Mouse (Mus musculus): ENCODE measurements around the gene Gm28048.

Gm28048 gene

DNA sequence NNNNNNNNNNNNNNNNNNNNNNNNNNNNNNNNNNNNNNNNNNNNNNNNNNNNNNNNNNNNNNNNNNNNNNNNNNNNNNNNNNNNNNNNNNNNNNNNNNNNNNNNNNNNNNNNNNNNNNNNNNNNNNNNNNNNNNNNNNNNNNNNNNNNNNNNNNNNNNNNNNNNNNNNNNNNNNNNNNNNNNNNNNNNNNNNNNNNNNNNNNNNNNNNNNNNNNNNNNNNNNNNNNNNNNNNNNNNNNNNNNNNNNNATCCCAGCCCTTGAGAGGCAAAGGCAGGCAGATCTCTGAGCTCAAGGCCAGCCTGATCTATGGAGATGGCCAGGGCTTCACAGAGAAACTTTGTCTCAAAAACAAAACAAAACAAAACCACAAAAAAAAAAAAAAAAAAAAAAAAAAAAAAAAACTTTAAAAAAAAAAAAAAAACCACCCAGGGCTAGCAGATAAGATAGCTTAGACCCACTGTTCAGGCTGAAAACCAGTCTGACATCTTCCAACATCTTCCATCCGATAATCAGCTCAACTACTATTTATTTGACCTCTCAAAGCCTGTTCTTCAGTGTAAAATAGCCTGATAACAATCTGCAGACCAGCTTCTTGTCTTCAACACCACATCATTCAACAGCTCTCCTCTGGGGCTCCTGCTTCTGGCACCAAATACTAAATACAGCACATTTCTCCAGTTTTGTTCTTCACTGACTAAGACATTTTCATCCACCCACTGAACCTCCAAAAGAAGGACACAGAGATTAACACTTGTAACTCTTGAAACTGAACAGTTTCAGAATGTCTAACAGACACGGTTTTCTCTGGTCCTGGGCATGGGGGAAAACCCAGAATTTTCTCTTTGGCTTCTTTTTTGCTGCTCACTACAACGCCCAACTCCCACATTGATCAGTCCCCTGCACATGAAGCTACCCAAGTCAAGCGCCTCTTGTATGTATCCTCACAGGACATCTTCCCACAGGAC, 136.9 kb downstream of the Gm28048 start:
- peak in 1 of 2 experiments; percentile 41 for DNase-seq (ENCODE audit: low spot score in 2 of 2)

GRCm38 (mm10) chr11:22839456-22839855, 142.4 kb downstream of the Gm28048 start:
- no peak for DNase-seq (ENCODE audit: low spot score in 2 of 2)

DNA sequence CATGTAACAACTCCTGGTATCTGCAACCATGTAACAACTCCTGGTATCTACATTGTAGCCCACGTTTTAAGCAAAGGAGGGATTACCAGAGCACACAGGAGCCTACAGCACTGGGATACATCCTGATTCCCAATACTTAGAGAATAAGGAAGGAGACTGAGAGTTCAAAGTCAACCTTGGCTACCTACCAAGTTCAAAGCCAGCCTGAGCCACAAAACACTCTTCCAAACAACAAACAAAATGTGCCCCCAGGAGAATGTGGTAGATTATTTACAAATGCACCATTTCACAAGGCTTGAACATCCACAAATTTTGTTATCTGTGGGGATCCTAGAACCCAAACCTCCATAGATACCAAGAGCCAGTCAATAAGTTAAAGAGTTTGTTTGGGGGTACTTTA, 143.5 kb downstream of the Gm28048 start:
- no peak for DNase-seq (ENCODE audit: low spot score in 2 of 2)

DNA sequence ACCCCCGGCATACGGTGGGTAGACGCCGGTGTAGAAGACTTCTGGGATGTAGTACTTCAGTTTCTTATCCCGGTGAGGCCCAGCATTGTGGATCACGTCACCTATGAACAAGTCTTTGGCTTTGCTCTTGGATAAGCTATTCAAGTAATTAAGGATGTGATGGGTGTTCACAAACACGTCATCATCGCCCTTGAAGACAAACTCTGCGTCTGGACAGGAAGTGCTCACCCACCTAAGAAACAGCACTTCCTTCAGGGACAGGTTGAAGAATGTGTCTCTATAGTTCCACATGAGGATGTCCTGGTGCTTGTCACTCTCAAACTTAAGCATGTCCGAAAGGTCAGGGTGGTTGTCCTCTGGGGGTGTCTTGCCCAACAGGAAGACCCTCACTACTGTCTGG, 145.6 kb downstream of the Gm28048 start:
- DNase-seq (ENCODE audit: low spot score in 2 of 2), result no peak

GRCm38 (mm10) chr11:22832600-22832999, 149.3 kb downstream of the Gm28048 start:
- DNase-seq (ENCODE audit: low spot score in 2 of 2), result no peak

DNA sequence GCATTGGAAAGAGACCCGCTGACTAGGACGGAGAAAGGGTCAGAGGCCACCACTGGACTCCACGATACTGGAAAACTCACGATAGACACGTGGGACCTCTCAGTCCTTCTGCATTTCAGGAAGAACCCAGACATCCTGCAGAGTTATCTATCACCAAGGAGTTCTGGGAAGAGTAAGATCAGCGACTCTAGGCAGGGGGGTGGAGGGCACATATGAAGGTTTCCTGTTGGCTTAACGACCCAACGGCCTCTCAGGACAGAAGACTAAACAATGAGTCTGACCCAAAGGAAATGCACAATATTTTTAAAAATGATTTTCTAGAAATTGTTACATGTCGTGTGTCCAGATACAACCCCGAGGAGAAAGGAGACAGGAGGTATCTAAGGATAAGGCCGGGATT, 150.0 kb downstream of the Gm28048 start:
- no peak for DNase-seq (ENCODE audit: low spot score in 2 of 2)

DNA sequence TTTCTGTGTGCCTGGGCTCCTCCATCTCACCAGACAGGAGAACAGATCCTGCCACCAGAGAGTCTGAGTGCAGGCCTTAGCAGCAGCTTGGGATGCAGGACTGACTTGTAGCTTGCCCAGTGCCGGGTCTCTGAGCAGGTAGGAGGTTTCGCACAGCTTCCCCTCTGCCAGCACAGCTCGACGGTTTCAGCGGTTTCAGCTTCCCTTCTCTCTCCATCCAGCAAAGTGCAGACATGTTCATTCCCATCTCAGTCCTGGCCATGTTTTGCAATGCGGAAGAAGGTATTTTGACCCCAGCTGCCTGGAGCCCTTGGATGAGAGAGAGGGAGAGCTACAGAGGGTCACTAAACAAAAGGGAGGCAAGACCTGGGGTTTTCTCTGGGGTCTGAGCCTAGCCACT, 151.2 kb downstream of the Gm28048 start:
- no peak for DNase-seq (ENCODE audit: low spot score in 2 of 2)

- no peak for DNase-seq (ENCODE audit: low spot score in 2 of 2)
These were observed 151.7 kb downstream of the Gm28048 start for GRCm38 (mm10) chr11:22830179-22830611.

DNA sequence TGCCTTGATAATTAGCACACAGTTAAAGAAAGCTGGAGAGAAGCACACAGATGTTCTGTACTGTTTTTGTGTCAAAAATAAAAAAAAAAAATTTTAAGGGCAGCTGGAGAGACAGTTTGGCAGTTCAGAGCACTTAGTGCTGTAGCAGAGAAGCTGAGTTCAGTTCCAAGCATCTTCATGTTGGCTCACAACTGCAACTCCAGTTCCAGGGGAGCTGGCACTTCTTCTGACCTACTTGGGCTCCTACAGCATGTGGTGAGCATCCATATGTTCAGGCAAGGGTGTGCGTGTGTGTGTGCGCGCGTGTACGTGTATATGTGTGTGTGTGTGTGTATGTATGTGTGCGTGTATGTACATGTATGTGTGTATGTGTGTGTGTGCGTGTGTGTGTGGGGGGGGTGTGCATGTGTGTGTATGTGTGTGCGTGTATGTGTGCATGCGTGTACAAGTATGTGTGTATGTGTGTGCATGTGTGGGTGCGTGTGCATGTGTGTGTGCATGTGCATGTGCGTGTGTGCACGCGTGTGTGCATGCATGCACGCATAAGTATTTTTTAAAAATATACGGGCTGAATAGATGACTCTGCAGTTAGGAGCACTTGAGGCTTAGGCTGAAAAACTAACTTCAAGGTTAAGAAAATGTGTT, 152.8 kb downstream of the Gm28048 start:
- peak in 1 of 2 experiments; percentile 34 for DNase-seq (ENCODE audit: low spot score in 2 of 2)

DNA sequence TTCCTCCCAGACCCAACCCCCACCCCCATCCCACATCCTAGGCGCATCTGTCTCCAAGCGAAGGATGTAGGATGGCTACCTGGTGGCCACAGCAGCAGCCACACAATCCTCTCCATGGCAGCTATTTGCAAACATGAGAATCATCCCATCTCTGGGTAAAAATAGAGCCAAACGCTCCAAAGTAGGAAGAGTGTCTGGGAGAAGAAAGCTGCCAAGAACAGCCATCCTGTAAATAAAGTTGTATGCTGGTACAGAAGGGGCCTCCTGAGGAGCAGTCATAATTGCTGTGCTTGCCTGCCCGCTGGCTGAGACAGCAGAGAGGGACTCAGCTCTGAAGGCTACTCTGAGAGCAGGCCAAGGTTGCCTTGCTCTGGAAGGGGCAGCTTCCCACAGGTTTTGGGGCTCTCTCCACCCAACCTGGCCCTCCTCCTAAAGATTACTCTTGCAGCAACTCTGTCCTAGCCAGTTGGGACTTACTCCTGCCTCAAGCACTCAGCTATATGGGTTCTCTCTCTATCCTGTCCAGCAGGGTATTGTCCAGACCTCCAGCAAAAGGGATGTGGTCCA, 154.3 kb downstream of the Gm28048 start:
- DNase-seq (ENCODE audit: low spot score in 2 of 2), result no peak

DNA sequence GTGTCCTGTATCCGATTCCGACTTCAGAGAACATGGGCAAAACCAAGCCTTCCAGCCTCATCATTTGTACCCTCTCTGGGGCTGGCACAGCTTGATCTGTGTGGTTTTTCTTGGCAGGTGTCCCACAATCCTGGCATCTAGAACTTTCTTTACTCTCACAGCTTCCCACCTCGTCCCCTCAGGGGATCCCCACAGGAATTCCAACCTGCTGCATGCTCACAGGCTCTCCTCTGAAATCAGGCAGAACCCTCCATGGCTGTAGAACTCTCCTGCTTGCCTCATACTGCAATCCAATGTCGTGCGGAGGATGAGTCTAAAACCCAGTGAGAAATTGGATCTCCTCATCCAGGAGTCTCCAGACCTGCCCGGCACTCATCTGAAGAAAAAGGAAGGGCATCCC, 155.2 kb downstream of the Gm28048 start:
- DNase-seq (ENCODE audit: low spot score in 2 of 2), result no peak

DNA sequence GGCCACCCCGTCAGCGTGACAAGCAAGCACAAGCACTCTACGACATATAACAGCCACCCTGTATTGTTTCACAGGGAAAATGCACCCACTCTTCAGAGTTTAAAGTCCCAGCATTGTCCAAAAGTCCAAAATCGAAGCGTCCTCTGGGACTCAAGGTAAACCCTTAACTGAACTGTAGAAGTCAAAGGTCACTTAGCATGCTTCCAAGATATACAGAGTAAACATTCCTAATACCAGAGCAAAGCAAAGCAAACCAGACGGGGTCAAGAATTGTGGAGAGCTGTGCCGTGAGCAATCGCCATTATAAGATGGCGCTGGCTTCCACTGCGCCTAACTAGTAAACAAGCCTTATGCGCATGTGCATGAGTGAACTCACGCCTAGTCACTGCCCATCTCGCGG, 155.8 kb downstream of the Gm28048 start:
- no peak for DNase-seq (ENCODE audit: low spot score in 2 of 2)

DNA sequence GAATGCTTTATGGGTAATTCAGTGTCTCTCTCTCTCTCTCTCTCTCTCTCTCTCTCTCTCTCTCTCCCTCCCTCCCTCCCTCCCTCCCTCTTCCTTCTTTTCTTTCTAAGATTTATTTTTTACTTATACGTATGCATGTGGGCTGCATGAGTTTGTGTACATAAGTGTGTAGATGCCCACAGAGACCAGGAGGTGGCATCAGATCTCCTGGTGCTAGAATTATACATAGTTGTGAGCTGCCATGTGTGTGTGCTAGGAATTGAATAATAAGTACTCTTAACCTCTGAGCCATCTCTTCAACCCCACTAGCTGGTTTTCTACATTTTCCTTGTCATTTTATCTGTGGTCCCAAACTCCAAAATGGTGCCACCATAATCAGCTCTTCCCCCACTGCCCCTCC, 156.3 kb downstream of the Gm28048 start:
- DNase-seq (ENCODE audit: low spot score in 2 of 2), result no peak

- DNase-seq (ENCODE audit: low spot score in 2 of 2), result no peak
These were observed 157.7 kb downstream of the Gm28048 start for GRCm38 (mm10) chr11:22824049-22824705.

DNA sequence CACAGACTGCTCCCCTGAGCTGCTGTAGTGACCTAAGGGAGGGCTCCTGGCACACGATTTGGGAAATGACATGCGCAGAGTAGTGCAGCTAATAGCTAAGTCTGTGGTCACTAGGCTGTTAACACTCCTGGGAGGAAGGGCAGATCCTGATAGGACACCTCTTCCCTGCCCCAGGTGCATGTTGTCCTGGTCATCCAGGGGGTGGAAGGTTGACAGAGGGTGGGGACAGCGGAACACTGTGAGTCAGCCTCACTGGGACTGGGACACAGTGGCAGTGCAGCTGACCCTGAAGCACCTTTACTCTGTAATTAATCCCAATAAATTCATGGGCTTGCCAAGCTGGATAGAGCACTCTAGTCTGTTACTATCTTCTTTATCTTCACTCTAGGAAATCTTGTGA, 160.6 kb downstream of the Gm28048 start:
- DNase-seq (ENCODE audit: low spot score in 2 of 2), result no peak

- no peak for DNase-seq (ENCODE audit: low spot score in 2 of 2)
These were observed 163.5 kb downstream of the Gm28048 start for GRCm38 (mm10) chr11:22818371-22818770.

GRCm38 (mm10) chr11:22815877-22816276, 166.0 kb downstream of the Gm28048 start:
- no peak for DNase-seq (ENCODE audit: low spot score in 2 of 2)

DNA sequence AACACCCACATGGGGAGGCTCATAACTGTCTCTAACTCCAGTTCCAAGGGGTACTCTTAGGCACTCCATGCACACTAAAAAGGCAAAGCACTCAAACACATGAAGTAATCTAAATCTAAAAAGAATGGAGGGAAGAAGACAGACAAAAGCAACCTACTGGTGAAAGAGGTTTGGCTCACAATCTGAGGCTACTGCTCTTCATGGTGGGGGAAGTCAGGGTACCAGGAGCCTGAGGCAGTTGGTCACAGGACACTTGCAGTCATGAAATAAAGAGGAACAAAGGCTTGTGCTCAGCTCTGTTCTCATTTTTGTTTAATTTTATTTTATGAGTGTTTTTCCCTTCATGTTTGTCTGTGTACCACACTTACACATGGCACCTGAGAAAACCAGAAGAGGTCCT, 166.7 kb downstream of the Gm28048 start:
- no peak for DNase-seq (ENCODE audit: low spot score in 2 of 2)

DNA sequence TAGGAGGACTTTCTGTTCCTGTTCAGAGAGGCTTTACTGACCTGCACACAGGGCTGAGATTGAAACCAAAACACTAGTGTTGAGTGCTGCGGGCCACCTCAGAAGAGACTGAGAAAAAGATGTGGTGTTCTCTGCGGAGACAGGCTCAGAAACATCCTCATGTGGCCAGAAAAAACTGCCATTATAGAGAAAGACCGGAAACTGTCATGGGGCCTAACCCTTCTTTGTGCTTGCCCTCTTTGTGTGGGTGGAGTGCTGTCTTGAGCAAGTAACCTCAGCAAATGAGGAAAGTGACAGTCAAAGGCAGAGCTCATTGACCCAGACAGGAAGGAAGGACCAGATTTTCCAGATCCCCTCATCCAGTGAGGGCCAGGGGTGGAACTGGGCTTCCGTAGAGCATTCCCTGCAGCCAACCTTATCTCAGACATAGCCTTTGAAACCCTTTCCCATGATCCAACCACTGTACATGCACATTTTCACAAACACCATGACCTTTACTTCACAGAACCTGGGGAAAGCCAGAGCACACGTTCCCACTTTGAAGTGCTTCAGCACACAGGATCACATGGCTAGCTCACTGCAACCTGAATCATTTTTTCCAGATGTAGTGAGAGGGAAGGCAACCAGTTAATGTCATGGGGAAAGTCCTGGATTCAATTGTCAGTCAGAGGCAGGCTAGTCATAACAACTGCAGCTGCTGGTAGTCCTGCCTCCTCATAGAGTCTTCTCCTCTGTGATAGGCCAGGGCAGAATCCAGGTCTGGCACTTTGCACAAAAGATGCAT, 167.8 kb downstream of the Gm28048 start:
- no peak for DNase-seq (ENCODE audit: low spot score in 2 of 2)

- DNase-seq (ENCODE audit: low spot score in 2 of 2), result no peak
These were observed 168.5 kb downstream of the Gm28048 start for GRCm38 (mm10) chr11:22813427-22813826.

GRCm38 (mm10) chr11:22811413-22811812, 170.5 kb downstream of the Gm28048 start:
- no peak for DNase-seq (ENCODE audit: low spot score in 2 of 2)

Data from left cerebral cortex, adult 9 months (tissue).